Mouse (Mus musculus): ENCODE results near the gene Ube2i.

DNA sequence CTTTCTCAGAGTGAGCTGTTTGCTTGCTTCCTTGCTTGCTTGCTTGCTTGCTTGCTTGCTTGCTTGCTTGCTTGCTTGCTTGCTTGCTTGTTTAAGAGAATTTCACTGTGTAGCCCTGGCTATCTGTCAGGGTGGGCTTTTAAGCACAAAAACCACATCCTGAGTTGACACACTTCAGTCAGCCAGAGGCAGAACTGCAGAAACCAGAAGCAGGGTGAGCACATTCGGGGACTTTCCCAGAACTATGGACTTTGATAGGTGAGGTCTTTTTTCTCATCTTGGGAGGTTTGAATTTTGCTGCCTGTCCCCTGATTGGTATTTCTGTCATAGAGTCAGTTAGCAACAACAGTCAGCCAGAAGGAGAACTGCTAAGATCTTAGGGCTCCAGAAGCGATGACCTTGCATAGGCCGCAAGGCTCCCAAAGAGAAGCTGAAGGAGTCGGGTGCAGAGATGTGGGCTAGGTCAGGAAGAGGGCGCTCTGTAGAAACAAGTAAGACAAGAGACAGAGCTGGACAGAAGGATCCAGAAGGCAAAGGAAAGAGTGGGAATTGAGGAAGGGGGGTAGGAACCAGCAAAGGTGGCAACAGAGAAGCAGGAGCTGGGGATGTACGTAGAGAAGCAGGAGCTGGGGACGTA, 49.7 kb downstream of the Ube2i start:
- TF ChIP-seq MYOG (IDR thresholded peaks at IDR 0.05; ENCODE audit: control insufficient read depth in 1 of 3, insufficient read depth in 1 of 3, insufficient read length in 2 of 3, low read depth in 2 of 3) (no peak), SRF (IDR thresholded peaks at IDR 0.05; ENCODE audit: control insufficient read depth, insufficient read length, low read depth) (no peak)

Measured in myocyte (in vitro differentiated cells).